ENCODE assay signal across 8 mouse cellular contexts in the genomic region with DNA sequence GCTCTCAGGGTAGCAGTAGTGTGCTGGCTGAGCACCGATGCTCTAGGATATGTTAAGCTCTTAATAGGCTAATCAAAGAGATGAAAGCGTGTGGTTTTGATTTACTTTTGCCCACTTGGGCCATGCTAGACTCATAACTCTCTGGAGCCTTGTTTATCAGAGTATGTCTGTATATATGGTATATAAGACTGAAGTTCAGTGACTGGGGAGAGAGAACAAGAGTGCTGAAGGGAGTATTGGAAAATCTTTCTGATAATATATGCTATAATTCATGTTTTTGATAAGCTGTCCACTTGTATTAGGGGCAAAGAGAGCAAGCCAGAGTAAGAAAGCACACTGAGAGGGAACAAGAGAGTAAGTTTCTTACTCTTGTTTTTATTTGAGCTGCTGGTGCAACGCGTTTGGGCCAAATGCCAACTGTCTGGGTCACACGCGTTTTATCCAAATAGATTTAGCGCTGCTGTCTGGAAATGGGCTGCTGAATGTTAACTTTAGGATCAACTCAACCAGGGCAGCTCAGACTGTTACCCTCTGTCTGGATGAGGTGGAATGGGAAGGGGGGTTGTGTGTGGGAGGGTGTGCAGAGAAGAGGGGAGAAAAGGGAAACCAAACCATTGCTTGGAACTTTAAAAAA. TPM values are rescaled to one million over a fixed set of nuclear protein-coding genes. Genes with fewer than 3 reads are reported as not detected.
DNase-seq lines count a peak whose midpoint lies in the region; ATAC-seq and TF ChIP-seq lines count a peak whose summit lies in the region.

No protein-coding gene starts in this region.

- peak overlapping the region; percentile 79 for H3K4me2 ChIP-seq in heart, embryonic 14.5 days (ENCODE audit: low read length)
- H3K4me2 ChIP-seq in kidney, embryonic 16.5 days (replicated peaks; ENCODE audit: low read depth, low read length), result peak overlapping the region; percentile 80
- peak overlapping the region; percentile 70 for H3K4me2 ChIP-seq in neural tube, embryonic 12.5 days (replicated peaks)

- 1% methylated on average over 7 of the region's 7 CpGs for WGBS in heart, embryonic 14.5 days
- WGBS in kidney, embryonic 16.5 days, result 1% methylated on average over 7 of the region's 7 CpGs
- under 1% methylated on average over 7 of the region's 7 CpGs for WGBS in neural tube, embryonic 12.5 days

- DNase-seq in G1E (ENCODE audit: low spot score), result no peak
- peak; percentile 70 for DNase-seq in brain, adult 2 months (ENCODE audit: low read depth, low spot score)
- DNase-seq in fibroblast of lung, adult 2 months (ENCODE audit: low read depth), result peak; percentile 83
- DNase-seq in lung, adult 18-20 months, result peak; percentile 63 to 68
- peak; percentile 53 to 73 for DNase-seq in urinary bladder, postnatal 36 days (ENCODE audit: low spot score in 2 of 2)

- H3K36me3 ChIP-seq in G1E (replicated peaks), result no peaks in the 10 kb centered on the region
- no peaks in the 10 kb centered on the region for H3K36me3 ChIP-seq in heart, embryonic 14.5 days (ENCODE audit: control insufficient read depth, insufficient read depth, low read length)
- no peaks in the 10 kb centered on the region for H3K36me3 ChIP-seq in kidney, embryonic 16.5 days (ENCODE audit: insufficient read depth, low read length)
- no peaks in the 10 kb centered on the region for H3K36me3 ChIP-seq in neural tube, embryonic 12.5 days

- no peaks in the 10 kb centered on the region for H3K27me3 ChIP-seq in G1E (ENCODE audit: insufficient read depth, low read length)
- H3K27me3 ChIP-seq in heart, embryonic 14.5 days (ENCODE audit: control insufficient read depth, insufficient read depth, low read length), result no peaks in the 10 kb centered on the region
- H3K27me3 ChIP-seq in kidney, embryonic 16.5 days (ENCODE audit: insufficient read depth, low read length), result no peaks in the 10 kb centered on the region
- no peaks in the 10 kb centered on the region for H3K27me3 ChIP-seq in neural tube, embryonic 12.5 days (replicated peaks)

- H3K27ac ChIP-seq in heart, embryonic 14.5 days (replicated peaks in 1 of 2; ENCODE audit: control insufficient read depth in 1 of 2, insufficient read depth in 1 of 2, low read depth in 2 of 2, low read length in 2 of 2), result peak overlapping the region; percentile 80 to 94
- peak overlapping the region; percentile 82 for H3K27ac ChIP-seq in kidney, embryonic 16.5 days (ENCODE audit: low read length)
- no peak overlapping the region for H3K27ac ChIP-seq in neural tube, embryonic 12.5 days

- peaks cover 17% of the 10 kb centered on the region for H3K4me1 ChIP-seq in G1E (ENCODE audit: insufficient read depth, low read depth, low read length)
- peaks cover 0 to 6% of the 10 kb centered on the region in 2 experiments; a peak in 1 of 4 replicates for H3K4me1 ChIP-seq in heart, embryonic 14.5 days (ENCODE audit: control insufficient read depth in 2 of 2, insufficient read depth in 2 of 2, low read length in 2 of 2)
- H3K4me1 ChIP-seq in kidney, embryonic 16.5 days (ENCODE audit: insufficient read depth, low read length), result peaks cover 6% of the 10 kb centered on the region
- peaks cover 12% of the 10 kb centered on the region; the same call in 1 of the 2 replicates for H3K4me1 ChIP-seq in neural tube, embryonic 12.5 days

- H3K9ac ChIP-seq in heart, embryonic 14.5 days (ENCODE audit: low read length), result peak overlapping the region; percentile 86
- peak overlapping the region; percentile 57 for H3K9ac ChIP-seq in kidney, embryonic 16.5 days (replicated peaks; ENCODE audit: low read length)
- peak overlapping the region; percentile 44 for H3K9ac ChIP-seq in neural tube, embryonic 12.5 days

- peak overlapping the region; percentile 69; the same call in 1 of the 2 replicates for H3K4me3 ChIP-seq in G1E (ENCODE audit: low read depth, low read length)
- H3K4me3 ChIP-seq in heart, embryonic 14.5 days (ENCODE audit: control insufficient read depth in 1 of 2, insufficient read depth in 1 of 2, low read depth in 1 of 2, low read length in 2 of 2), result peak overlapping the region; percentile 50 to 68
- peak overlapping the region; percentile 58 for H3K4me3 ChIP-seq in kidney, embryonic 16.5 days (ENCODE audit: low read length)
- peak overlapping the region; percentile 33 for H3K4me3 ChIP-seq in neural tube, embryonic 12.5 days

- no peak for TF ChIP-seq CTCF in G1E (IDR thresholded peaks at IDR 0.05; ENCODE audit: low read depth, low read length)

- ATAC-seq in G1E (ENCODE audit: extremely low read depth, insufficient number of reproducible peaks, low FRiP score, poor library complexity, severe bottlenecking), result no peak
- ATAC-seq in heart, embryonic 14.5 days (ENCODE audit: insufficient number of reproducible peaks, insufficient read depth, low FRiP score, low read depth), result 0 out of 2 replicates have a peak, but pooled peaks have one; percentile 41
- peak; percentile 50; the same call in 1 of the 2 replicates for ATAC-seq in kidney, embryonic 16.5 days (ENCODE audit: low FRiP score, low TSS enrichment)
- peak; percentile 55 for ATAC-seq in neural tube, embryonic 12.5 days (ENCODE audit: low FRiP score, low read depth)

- no peaks in the 10 kb centered on the region for H3K9me3 ChIP-seq in G1E (replicated peaks)
- H3K9me3 ChIP-seq in heart, embryonic 14.5 days (ENCODE audit: control insufficient read depth, low read length), result no peaks in the 10 kb centered on the region
- H3K9me3 ChIP-seq in kidney, embryonic 16.5 days (ENCODE audit: low read length), result no peaks in the 10 kb centered on the region
- no peaks in the 10 kb centered on the region for H3K9me3 ChIP-seq in neural tube, embryonic 12.5 days

RNA-seq across cellular contexts. Expression of gene Adamts6, which starts 0.7 kb away (rescaled TPM):
- total RNA-seq in G1E (2014; fragmentation: Nextera tagmentation) (11.8 and 13.4 TPM in 2 replicates), G1E (2017) (11.9 and 12.5 TPM in 2 replicates)
- polyA plus RNA-seq in G1E (2012), result 0.13 and 0.26 TPM in 2 replicates
- 9.8 and 10.7 TPM in 2 replicates for polyA plus RNA-seq in heart, embryonic 14.5 days (2014; fragmentation: Nextera tagmentation; extraction: Ambion mirVana)
- 1.9 and 3.2 TPM in 2 replicates for polyA plus RNA-seq in kidney, embryonic 16.5 days (2015; fragmentation: Nextera tagmentation; extraction: Ambion mirVana)
- 2.1 TPM in 2 replicates for polyA plus RNA-seq in neural tube, embryonic 12.5 days (2016; fragmentation: Nextera tagmentation; extraction: Ambion mirVana)

RNA-seq across cellular contexts. Expression of gene Ppwd1, which starts 59.7 kb away (rescaled TPM):
- total RNA-seq in G1E (2014; fragmentation: Nextera tagmentation), result 120 and 130 TPM in 2 replicates
- 47.8 and 60.8 TPM in 2 replicates for total RNA-seq in G1E (2017)
- 5.9 and 7.8 TPM in 2 replicates for polyA plus RNA-seq in G1E (2012)
- polyA plus RNA-seq in heart, embryonic 14.5 days (2014; fragmentation: Nextera tagmentation; extraction: Ambion mirVana), result 8.2 and 9.3 TPM in 2 replicates
- polyA plus RNA-seq in kidney, embryonic 16.5 days (2015; fragmentation: Nextera tagmentation; extraction: Ambion mirVana), result 16.7 and 17.9 TPM in 2 replicates
- polyA plus RNA-seq in neural tube, embryonic 12.5 days (2016; fragmentation: Nextera tagmentation; extraction: Ambion mirVana), result 11.7 and 12.3 TPM in 2 replicates

RNA-seq across cellular contexts. Expression of gene Cenpk, which starts 59.9 kb away (rescaled TPM):
- total RNA-seq in G1E (2014; fragmentation: Nextera tagmentation) (83.0 and 138 TPM in 2 replicates), G1E (2017) (85.5 and 119 TPM in 2 replicates)
- 1.8 and 6.2 TPM in 2 replicates for polyA plus RNA-seq in G1E (2012)
- 40.2 and 49.5 TPM in 2 replicates for polyA plus RNA-seq in heart, embryonic 14.5 days (2014; fragmentation: Nextera tagmentation; extraction: Ambion mirVana)
- 58.6 and 62.4 TPM in 2 replicates for polyA plus RNA-seq in kidney, embryonic 16.5 days (2015; fragmentation: Nextera tagmentation; extraction: Ambion mirVana)
- 39.1 and 41.5 TPM in 2 replicates for polyA plus RNA-seq in neural tube, embryonic 12.5 days (2016; fragmentation: Nextera tagmentation; extraction: Ambion mirVana)
